Mouse (Mus musculus): Measurements from ENCODE around the gene Zfp385b.

GRCm38 (mm10) chr2:77556938-77557337, 262.5 kb downstream of the Zfp385b start:
- TF ChIP-seq CTCF (IDR thresholded peaks at IDR 0.05; ENCODE audit: control insufficient read depth, insufficient read depth, insufficient replicate concordance, low read depth, low read length), result no peak
- no peak for TF ChIP-seq POLR2A (IDR thresholded peaks at IDR 0.05; ENCODE audit: control insufficient read depth, low read depth, low read length)
